Mouse (Mus musculus) myocyte (in vitro differentiated cells): Measurements from ENCODE around the gene Washc2.
"Not testable (repeated sequence)": the region's sequence is repeated elsewhere in the genome, so short reads cannot be mapped to it uniquely, and the experiment has no call there.

Experiments
- POLR2A ChIP-seq: IDR thresholded peaks from one replicate; pipeline ENCODE4 v1.6.1; 2011; ENCODE audit warnings: low read depth, mild to moderate bottlenecking, control low read depth, moderate library complexity; ENCODE audit not compliant: insufficient read length
- SRF ChIP-seq: IDR thresholded peaks from one replicate; pipeline ENCODE4 v1.6.1; 2011; ENCODE audit warnings: low read depth; ENCODE audit not compliant: control insufficient read depth, insufficient read length
- USF1 ChIP-seq: IDR thresholded peaks from one replicate; pipeline ENCODE4 v1.6.1; 2011; ENCODE audit warnings: low read depth, mild to moderate bottlenecking, control low read depth, moderate library complexity

- not testable (repeated sequence) for TF ChIP-seq POLR2A, USF1, SRF
Observed at GRCm38 (mm10) chr6:116234821-116235220, 27.0 kb downstream of the Washc2 start.
